Mouse (Mus musculus) adrenal gland, adult 18-20 months (tissue): ENCODE data around the gene Snx29. TPM values are rescaled to one million over a fixed set of nuclear protein-coding genes. Genes with fewer than 3 reads are reported as not detected.

Source experiments
- DNase-seq, 2 experiments: peaks; one replicate each; pipeline ENCODE4 v3.0.0; 2021 to 2022; ENCODE audit warnings: low spot score in 2 of 2
- total RNA-seq, 2 experiments: library from RNA; stranded (reverse); gene quantifications; 1 replicate in 1 of 2; 2 replicates in 1 of 2; pipeline ENCODE4 v1.2.3; 2021

Gene Snx29
- total RNA-seq, 2 experiments from 2014 or later, result 13.6 to 15.4 TPM

GRCm38 (mm10) chr16:11755281-11756066, 432.8 kb downstream of the Snx29 start:
- DNase-seq, result peak in 1 of 2 experiments; percentile 16

GRCm38 (mm10) chr16:11756598-11757245, 434.0 kb downstream of the Snx29 start:
- DNase-seq, result peak in 1 of 2 experiments; percentile 6

GRCm38 (mm10) chr16:11757471-11757870, 434.8 kb downstream of the Snx29 start:
- peak in 1 of 2 experiments; percentile 7 for DNase-seq

- peak in 1 of 2 experiments; percentile 12 for DNase-seq
These were observed 435.2 kb downstream of the Snx29 start for GRCm38 (mm10) chr16:11757951-11758350.

GRCm38 (mm10) chr16:11772318-11772717, 449.6 kb downstream of the Snx29 start:
- no peak for DNase-seq

- no peak for DNase-seq
These were observed 451.6 kb downstream of the Snx29 start for GRCm38 (mm10) chr16:11774321-11774720.

- DNase-seq, result no peak
These were observed 453.8 kb downstream of the Snx29 start for GRCm38 (mm10) chr16:11776528-11776927.

- no peak for DNase-seq
These were observed 455.5 kb downstream of the Snx29 start for GRCm38 (mm10) chr16:11778191-11778590.

- no peak for DNase-seq
These were observed 456.2 kb downstream of the Snx29 start for GRCm38 (mm10) chr16:11778715-11779460.

GRCm38 (mm10) chr16:11782082-11782481, 459.4 kb downstream of the Snx29 start:
- DNase-seq, result peak in 1 of 2 experiments; percentile 8

- no peak for DNase-seq
These were observed 460.6 kb downstream of the Snx29 start for GRCm38 (mm10) chr16:11783337-11783736.

- DNase-seq, result no peak
These were observed 461.6 kb downstream of the Snx29 start for GRCm38 (mm10) chr16:11784354-11784753.

GRCm38 (mm10) chr16:11785806-11786205, 463.1 kb downstream of the Snx29 start:
- DNase-seq, result no peak

- no peak for DNase-seq
These were observed 467.8 kb downstream of the Snx29 start for GRCm38 (mm10) chr16:11790476-11790875.

- no peak for DNase-seq
These were observed 470.7 kb downstream of the Snx29 start for GRCm38 (mm10) chr16:11793391-11793790.

- no peak for DNase-seq
These were observed 471.9 kb downstream of the Snx29 start for GRCm38 (mm10) chr16:11794628-11795027.

- no peak for DNase-seq
These were observed 473.2 kb downstream of the Snx29 start for GRCm38 (mm10) chr16:11795758-11796460.

GRCm38 (mm10) chr16:11801960-11802539, 479.3 kb downstream of the Snx29 start:
- peak; percentile 22 to 58 for DNase-seq
